8 mouse cellular contexts compared by ENCODE assay signal in genomic region chr19:30295263-30295704, GRCm38 (mm10).
A peak's percentile ranks its signal among the peaks of the same experiment; 100 is the strongest.
DNase-seq lines count a peak whose midpoint lies in the region; ATAC-seq and TF ChIP-seq lines count a peak whose summit lies in the region.

No protein-coding gene starts in this region.

- TF ChIP-seq EP300 in heart, adult 2 months (IDR thresholded peaks at IDR 0.05; ENCODE audit: insufficient read depth, low read depth, low read length) = no peak
- TF ChIP-seq EP300 in heart, postnatal 0 days (IDR thresholded peaks at IDR 0.05; ENCODE audit: low read depth) = no peak

- intact Hi-C loops in heart, adult 2 months (cut with DNase I) = no loop called here
- intact Hi-C loops in heart, postnatal 25 days (cut with DNase I) = no loop called here

- 35% methylated on average over 15 of the region's 15 CpGs for WGBS in heart, adult 2 months
- WGBS in heart, postnatal 0 days = 39% methylated on average over 15 of the region's 15 CpGs
- 23% methylated on average over 15 of the region's 15 CpGs for WGBS in midbrain, embryonic 15.5 days

- H3K36me3 ChIP-seq in heart, adult 2 months (ENCODE audit: control insufficient read depth, insufficient read depth, low read length) = no peaks in the 10 kb centered on the region
- H3K36me3 ChIP-seq in heart, postnatal 0 days (replicated peaks; ENCODE audit: control insufficient read depth, insufficient read depth, low read length) = no peaks in the 10 kb centered on the region
- no peaks in the 10 kb centered on the region for H3K36me3 ChIP-seq in midbrain, embryonic 15.5 days (replicated peaks)

- TF ChIP-seq POLR2A in heart, adult 2 months (IDR thresholded peaks at IDR 0.05; ENCODE audit: insufficient read depth, low read depth, low read length) = no peak

- H3K4me3 ChIP-seq in heart, adult 2 months = no peak overlapping the region
- H3K4me3 ChIP-seq in heart, postnatal 0 days (ENCODE audit: low read depth, low read length) = no peak overlapping the region
- peak overlapping the region; percentile 16 for H3K4me3 ChIP-seq in midbrain, embryonic 15.5 days

- peak; percentile 46 for TF ChIP-seq CTCF in heart, adult 2 months (IDR thresholded peaks at IDR 0.05)
- TF ChIP-seq CTCF in heart, postnatal 0 days (IDR thresholded peaks at IDR 0.05; ENCODE audit: low read depth) = peak; percentile 43

- H3K9me3 ChIP-seq in heart, postnatal 0 days (replicated peaks; ENCODE audit: control insufficient read depth, low read length) = no peaks in the 10 kb centered on the region
- no peaks in the 10 kb centered on the region for H3K9me3 ChIP-seq in midbrain, embryonic 15.5 days

- DNase-seq in heart, adult 2 months = no peak
- no peak for DNase-seq in heart, postnatal 25 days (ENCODE audit: low spot score)
- peak; percentile 51 for DNase-seq in R1 (ENCODE audit: low read depth, low spot score)
- no peak for DNase-seq in heart, postnatal 0 days (ENCODE audit: low spot score)
- peak; percentile 2 to 63 for DNase-seq in layer of hippocampus, adult 18-20 months (ENCODE audit: low spot score in 2 of 2)
- DNase-seq in cerebellum, adult 8-10 months = no peak

- no peak overlapping the region for H3K27ac ChIP-seq in heart, adult 2 months
- no peak overlapping the region for H3K27ac ChIP-seq in heart, postnatal 0 days (ENCODE audit: low read depth)
- H3K27ac ChIP-seq in midbrain, embryonic 15.5 days = no peak overlapping the region

- H3K27me3 ChIP-seq in heart, adult 2 months (ENCODE audit: control insufficient read depth, insufficient read depth, low read length) = no peaks in the 10 kb centered on the region
- no peaks in the 10 kb centered on the region for H3K27me3 ChIP-seq in heart, postnatal 0 days (ENCODE audit: control insufficient read depth, insufficient read depth, low read length)
- no peaks in the 10 kb centered on the region for H3K27me3 ChIP-seq in midbrain, embryonic 15.5 days (replicated peaks)

- H3K4me2 ChIP-seq in heart, postnatal 0 days (ENCODE audit: low read depth, low read length) = peak overlapping the region; percentile 26
- H3K4me2 ChIP-seq in midbrain, embryonic 15.5 days = peak overlapping the region; percentile 36; the same call in 1 of the 2 replicates

- no peak for ATAC-seq in heart, postnatal 0 days (ENCODE audit: insufficient read depth, low read depth)
- 0 out of 2 replicates have a peak, but pooled peaks have one; percentile 33 for ATAC-seq in midbrain, embryonic 15.5 days (replicated peaks)
- no peak for ATAC-seq in erythroid progenitor cell, adult 5-6 weeks (replicated peaks; ENCODE audit: low FRiP score, poor library complexity, severe bottlenecking)

- no peaks in the 10 kb centered on the region for H3K79me2 ChIP-seq in heart, adult 2 months (replicated peaks; ENCODE audit: control insufficient read depth, insufficient read depth, low read length)

- no peaks in the 10 kb centered on the region for H3K4me1 ChIP-seq in heart, adult 2 months (ENCODE audit: control insufficient read depth, insufficient read depth, low read length)
- H3K4me1 ChIP-seq in heart, postnatal 0 days (ENCODE audit: control insufficient read depth, insufficient read depth) = no peaks in the 10 kb centered on the region
- peaks cover 3% of the 10 kb centered on the region; the same call in 1 of the 2 replicates for H3K4me1 ChIP-seq in midbrain, embryonic 15.5 days

- no peak overlapping the region for H3K9ac ChIP-seq in heart, adult 2 months (ENCODE audit: low read depth, low read length)
- no peak overlapping the region for H3K9ac ChIP-seq in heart, postnatal 0 days (replicated peaks; ENCODE audit: low read depth, low read length)
- no peak overlapping the region for H3K9ac ChIP-seq in midbrain, embryonic 15.5 days

Comparison
In these comparisons a context has a peak if more than half of its experiments do, and no peak if none do; other contexts are left out.
1. DNase-seq: peak in R1 (single experiment) and layer of hippocampus, adult 18-20 months (2 of 2); none in heart, adult 2 months (0 of 2), heart, postnatal 25 days (single experiment), heart, postnatal 0 days (single experiment) and cerebellum, adult 8-10 months (single experiment).